9 mouse cellular contexts compared by ENCODE assay signal in genomic region chr7:143152350-143152749, GRCm38 (mm10). TPM values are rescaled to one million over a fixed set of nuclear protein-coding genes. Genes with fewer than 3 reads are reported as not detected.
DNase-seq lines count a peak whose midpoint lies in the region; ATAC-seq lines count a peak whose summit lies in the region.
"Had no signal": no experiment of that assay in that cellular context is flagged by ENCODE, and none has a peak within 500 bp of the region (broad histone marks: within the 10 kb centered on the region; RNA-seq: fewer than 3 reads in every experiment).

No protein-coding gene starts in this region.

- no peaks in the 10 kb centered on the region for H3K36me3 ChIP-seq in midbrain, embryonic 14.5 days (ENCODE audit: control insufficient read depth, insufficient read depth, low read length)
- no peaks in the 10 kb centered on the region for H3K36me3 ChIP-seq in midbrain, embryonic 16.5 days (ENCODE audit: control insufficient read depth, insufficient read depth, low read length)
- H3K36me3 ChIP-seq: hindbrain, embryonic 15.5 days had no signal

- DNase-seq in heart, postnatal 4 days: peak; percentile 61
- DNase-seq in heart, adult 9 months (ENCODE audit: low spot score in 2 of 2): no peak
- peak; percentile 68 for DNase-seq in midbrain, embryonic 14.5 days
- peak; percentile 14 for DNase-seq in adipocyte (ENCODE audit: low spot score)
- DNase-seq in spleen, postnatal 4 days (ENCODE audit: low spot score in 2 of 2): no peak
- no peak for DNase-seq in heart, adult 8-10 months (ENCODE audit: low spot score)

- no peaks in the 10 kb centered on the region for H3K9me3 ChIP-seq in midbrain, embryonic 14.5 days (ENCODE audit: control insufficient read depth, low read length)
- H3K9me3 ChIP-seq in midbrain, embryonic 16.5 days (replicated peaks; ENCODE audit: control insufficient read depth, low read length, poor library complexity, severe bottlenecking): no peaks in the 10 kb centered on the region
- H3K9me3 ChIP-seq: hindbrain, embryonic 15.5 days had no signal

- H3K4me3 ChIP-seq in midbrain, embryonic 14.5 days (replicated peaks; ENCODE audit: low read depth, low read length): no peak overlapping the region
- no peak overlapping the region for H3K4me3 ChIP-seq in midbrain, embryonic 16.5 days (ENCODE audit: low read depth, low read length)
- H3K4me3 ChIP-seq: hindbrain, embryonic 15.5 days had no signal

- no peak overlapping the region for H3K4me2 ChIP-seq in midbrain, embryonic 14.5 days (ENCODE audit: low read length)
- H3K4me2 ChIP-seq in midbrain, embryonic 16.5 days (ENCODE audit: low read length): no peak overlapping the region
- H3K4me2 ChIP-seq: hindbrain, embryonic 15.5 days had no signal

- peaks cover 5% of the 10 kb centered on the region for H3K4me1 ChIP-seq in midbrain, embryonic 14.5 days (ENCODE audit: control insufficient read depth, insufficient read depth, low read length)
- peaks cover 8% of the 10 kb centered on the region for H3K4me1 ChIP-seq in midbrain, embryonic 16.5 days (ENCODE audit: control insufficient read depth, insufficient read depth, low read length)

- H3K9ac ChIP-seq in midbrain, embryonic 14.5 days (replicated peaks; ENCODE audit: low read length): no peak overlapping the region
- no peak overlapping the region for H3K9ac ChIP-seq in midbrain, embryonic 16.5 days (ENCODE audit: low read depth, low read length)
- H3K9ac ChIP-seq: hindbrain, embryonic 15.5 days had no signal

- H3K27ac ChIP-seq in midbrain, embryonic 14.5 days (replicated peaks; ENCODE audit: low read depth, low read length): no peak overlapping the region
- H3K27ac ChIP-seq in midbrain, embryonic 16.5 days (ENCODE audit: low read length): no peak overlapping the region
- H3K27ac ChIP-seq: hindbrain, embryonic 15.5 days had no signal

- WGBS in midbrain, embryonic 14.5 days: 9% methylated on average over 3 of the region's 3 CpGs
- WGBS in midbrain, embryonic 16.5 days: 14% methylated on average over 3 of the region's 3 CpGs

- no peaks in the 10 kb centered on the region for H3K27me3 ChIP-seq in midbrain, embryonic 14.5 days (ENCODE audit: control insufficient read depth, insufficient read depth, low read length)
- no peaks in the 10 kb centered on the region for H3K27me3 ChIP-seq in midbrain, embryonic 16.5 days (ENCODE audit: control insufficient read depth, insufficient read depth, low read depth, low read length)
- H3K27me3 ChIP-seq: hindbrain, embryonic 15.5 days had no signal

- no peak for ATAC-seq in midbrain, embryonic 14.5 days (ENCODE audit: low FRiP score, low TSS enrichment)
- no peak for ATAC-seq in midbrain, embryonic 16.5 days
- 0 out of 2 replicates have a peak, but pooled peaks have one; percentile 44 for ATAC-seq in megakaryocyte-erythroid progenitor cell, adult 5-6 weeks (replicated peaks; ENCODE audit: low FRiP score, low TSS enrichment, poor library complexity, severe bottlenecking)

RNA-seq across cellular contexts. Expression of gene Kcnq1, which starts 46.2 kb away (rescaled TPM):
- 10 to 100 TPM; 51.7 to 55.3 TPM for total RNA-seq in heart, postnatal 4 days (2021)
- polyA plus RNA-seq in midbrain, embryonic 14.5 days (2014; fragmentation: Nextera tagmentation; extraction: Ambion mirVana): 1.2 and 2.0 TPM in 2 replicates
- 1.1 and 2.2 TPM in 2 replicates for polyA plus RNA-seq in midbrain, embryonic 16.5 days (2015; fragmentation: Nextera tagmentation; extraction: Ambion mirVana)
- 0.46 TPM in 1 of 2 replicates, not detected in the other for total RNA-seq in megakaryocyte-erythroid progenitor cell, adult 5-6 weeks (2014; fragmentation: Nextera tagmentation)
- not detected in 2 replicates for total RNA-seq in megakaryocyte-erythroid progenitor cell, adult 5-6 weeks (2017)
- 10 to 100 TPM; 30.9 to 36.9 (median 32.8) TPM for total RNA-seq in heart, adult 8-10 months (2022)

RNA-seq across cellular contexts. Expression of gene Trpm5, which starts 57.9 kb away (rescaled TPM):
- under 1 TPM; 0.74 to 0.93 TPM for total RNA-seq in heart, postnatal 4 days (2021)
- 0.40 and 1.3 TPM in 2 replicates for polyA plus RNA-seq in midbrain, embryonic 14.5 days (2014; fragmentation: Nextera tagmentation; extraction: Ambion mirVana)
- 1.5 and 1.8 TPM in 2 replicates for polyA plus RNA-seq in midbrain, embryonic 16.5 days (2015; fragmentation: Nextera tagmentation; extraction: Ambion mirVana)
- total RNA-seq in megakaryocyte-erythroid progenitor cell, adult 5-6 weeks (2014; fragmentation: Nextera tagmentation): 0.13 TPM in 1 of 2 replicates, not detected in the other
- 2.3 TPM in 1 of 2 replicates, not detected in the other for total RNA-seq in megakaryocyte-erythroid progenitor cell, adult 5-6 weeks (2017)
- total RNA-seq in heart, adult 8-10 months (2022): under 1 TPM in 1 of 4 experiments, not detected in 3; 0.28 TPM

Comparison
In these comparisons a context has a peak if more than half of its experiments do, and no peak if none do; other contexts are left out.
1. DNase-seq: peak in heart, postnatal 4 days (single experiment), midbrain, embryonic 14.5 days (single experiment) and adipocyte (single experiment); none in heart, adult 9 months (0 of 2), spleen, postnatal 4 days (0 of 2) and heart, adult 8-10 months (single experiment).
2. RNA of gene Kcnq1, which starts 46.2 kb away (total RNA-seq): 51.7 to 55.3 TPM in heart, postnatal 4 days and 30.9 to 36.9 TPM in heart, adult 8-10 months; 0.46 TPM in megakaryocyte-erythroid progenitor cell, adult 5-6 weeks; every median in the first group is over 10 times any median in the second.